Mouse (Mus musculus): ENCODE results near the gene Ica1l.
"Not testable (repeated sequence)": the region's sequence is repeated elsewhere in the genome, so short reads cannot be mapped to it uniquely, and the experiment has no call there.

Ica1l gene

GRCm38 (mm10) chr1:60042796-60043469, at the start of gene Ica1l:
TSS of gene Ica1l (minus strand) at chr1:60043184.
- peak; percentile 41 for DNase-seq (ENCODE audit: low spot score)

GRCm38 (mm10) chr1:60076411-60076810, 33.4 kb upstream of the Ica1l start:
- no peak for DNase-seq (ENCODE audit: low spot score)

GRCm38 (mm10) chr1:60075590-60075989, 32.6 kb upstream of the Ica1l start:
- DNase-seq (ENCODE audit: low spot score), result no peak

DNA sequence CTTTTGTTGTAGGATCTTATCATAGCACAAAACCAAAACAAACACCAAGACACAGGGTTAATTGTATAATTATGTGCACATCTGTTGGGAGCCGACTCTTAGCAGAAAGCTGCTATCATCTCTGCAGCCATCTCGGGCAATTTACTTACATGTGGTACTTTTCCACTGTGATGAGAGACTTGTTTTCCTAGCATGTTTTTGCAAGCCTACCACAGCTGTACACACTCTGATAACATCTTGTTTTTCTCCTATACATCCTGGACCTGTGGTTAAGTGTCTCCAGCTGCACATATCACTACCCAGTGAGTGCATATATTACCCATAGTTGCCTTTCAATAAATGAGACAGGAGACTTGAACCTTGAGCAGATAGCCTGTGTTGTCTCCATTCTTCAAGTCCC, 32.0 kb upstream of the Ica1l start:
- DNase-seq (ENCODE audit: low spot score), result no peak

GRCm38 (mm10) chr1:60070725-60071124, 27.7 kb upstream of the Ica1l start:
- DNase-seq (ENCODE audit: low spot score), result not testable (repeated sequence)

- DNase-seq (ENCODE audit: low spot score), result no peak
Observed at GRCm38 (mm10) chr1:60056310-60056709, 13.3 kb upstream of the Ica1l start.

DNA sequence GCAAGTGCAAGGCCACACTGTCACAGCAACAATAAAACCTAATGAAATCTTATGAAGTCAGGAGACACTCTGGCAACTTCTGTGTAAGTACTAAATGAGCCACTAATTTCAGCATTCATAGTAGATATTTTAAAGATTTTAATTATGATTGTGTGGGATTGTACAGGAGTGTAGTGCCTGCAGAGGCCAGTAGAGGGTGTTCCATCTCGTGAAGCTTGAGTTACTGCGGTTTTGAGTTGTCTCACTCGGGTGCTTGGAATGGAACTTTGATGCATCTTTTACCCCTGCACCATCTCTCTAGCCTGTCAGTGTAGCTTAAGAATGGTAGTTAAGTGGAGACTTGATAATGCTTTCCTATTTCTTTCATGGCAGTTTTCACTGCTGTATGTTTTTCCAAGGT, 11.7 kb upstream of the Ica1l start:
- no peak for DNase-seq (ENCODE audit: low spot score)

- DNase-seq (ENCODE audit: low spot score), result not testable (repeated sequence)
Observed at GRCm38 (mm10) chr1:60047481-60047880, 4.5 kb upstream of the Ica1l start.

- DNase-seq (ENCODE audit: low spot score), result no peak
Observed at GRCm38 (mm10) chr1:60044595-60044994, 1.6 kb upstream of the Ica1l start.

- DNase-seq (ENCODE audit: low spot score), result no peak
Observed at GRCm38 (mm10) chr1:60042398-60042795, 587 bp downstream of the Ica1l start.

- DNase-seq (ENCODE audit: low spot score), result no peak
Observed at GRCm38 (mm10) chr1:60035044-60035443, 7.9 kb downstream of the Ica1l start.

DNA sequence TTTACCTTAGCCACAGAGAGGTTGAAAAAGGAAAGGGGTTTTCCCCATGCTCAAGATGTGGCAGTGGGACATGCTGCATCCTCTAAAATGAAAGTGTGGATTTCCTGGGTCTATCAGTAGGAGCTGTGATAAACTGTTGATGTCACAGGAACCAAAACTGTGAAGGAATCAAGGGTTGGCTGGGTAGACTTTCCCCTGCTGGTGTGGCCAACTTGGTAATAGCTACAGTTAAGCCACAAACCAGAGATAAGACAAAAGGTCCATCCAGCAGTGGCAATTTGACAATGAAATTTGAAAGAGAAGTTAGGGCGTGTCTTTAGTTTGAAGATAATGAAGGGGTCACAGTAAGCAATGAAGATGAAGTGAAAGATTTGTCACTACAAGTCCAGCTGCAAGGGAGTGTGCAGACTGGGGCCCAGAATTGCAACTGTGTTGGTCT, 25.9 kb downstream of the Ica1l start:
- DNase-seq (ENCODE audit: low spot score), result no peak

- DNase-seq (ENCODE audit: low spot score), result no peak
Observed at GRCm38 (mm10) chr1:60016136-60016611, 26.8 kb downstream of the Ica1l start.

GRCm38 (mm10) chr1:60015511-60015910, 27.5 kb downstream of the Ica1l start:
- DNase-seq (ENCODE audit: low spot score), result no peak

DNA sequence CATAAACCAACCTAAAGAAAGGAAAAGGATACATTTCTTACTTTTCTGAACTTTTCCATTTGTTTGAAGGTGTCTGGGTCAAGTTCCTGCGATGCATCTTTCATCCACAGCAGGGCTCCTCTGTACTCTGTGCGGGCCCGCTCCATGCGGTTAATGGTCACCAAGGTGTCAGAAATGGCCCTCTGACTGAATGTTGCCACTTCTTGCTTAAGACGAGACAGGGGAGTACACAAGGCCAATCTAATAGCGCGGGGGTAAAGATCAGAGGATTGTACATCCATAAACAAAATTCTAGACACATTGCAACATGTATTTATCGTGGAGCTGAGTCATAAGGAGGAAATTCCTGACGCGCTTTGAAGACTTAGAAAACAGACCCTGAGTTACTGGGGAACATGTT, 29.2 kb downstream of the Ica1l start:
- DNase-seq (ENCODE audit: low spot score), result no peak

- no peak for DNase-seq (ENCODE audit: low spot score)
Observed at GRCm38 (mm10) chr1:60008743-60009142, 34.2 kb downstream of the Ica1l start.

GRCm38 (mm10) chr1:60007337-60007736, 35.6 kb downstream of the Ica1l start:
- DNase-seq (ENCODE audit: low spot score), result no peak

DNA sequence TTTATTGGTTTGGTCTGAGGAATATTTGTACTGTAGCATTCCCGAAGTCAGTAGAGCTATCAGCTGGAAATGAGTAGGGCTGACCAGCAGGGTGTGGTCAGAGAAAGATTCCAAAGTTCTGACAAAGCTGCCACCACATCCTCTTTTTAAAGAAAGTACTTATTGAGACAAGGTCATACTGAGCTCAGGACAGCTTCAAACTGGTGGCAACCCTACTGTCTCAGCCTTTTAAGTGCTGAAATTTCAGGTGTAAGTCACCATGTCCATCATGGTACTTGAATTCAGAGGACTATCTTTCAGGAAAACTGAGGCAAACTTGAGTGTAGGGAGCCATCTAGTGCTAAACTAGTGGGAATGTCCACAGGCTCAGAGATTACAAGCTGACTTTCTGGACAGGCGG, 42.7 kb downstream of the Ica1l start:
- DNase-seq (ENCODE audit: low spot score), result peak; percentile 12

- DNase-seq (ENCODE audit: low spot score), result no peak
Observed at GRCm38 (mm10) chr1:59997352-59997751, 45.6 kb downstream of the Ica1l start.

- no peak for DNase-seq (ENCODE audit: low spot score)
Observed at GRCm38 (mm10) chr1:59995646-59996045, 47.3 kb downstream of the Ica1l start.

GRCm38 (mm10) chr1:59987399-59988040, 55.5 kb downstream of the Ica1l start:
- no peak for DNase-seq (ENCODE audit: low spot score)

DNA sequence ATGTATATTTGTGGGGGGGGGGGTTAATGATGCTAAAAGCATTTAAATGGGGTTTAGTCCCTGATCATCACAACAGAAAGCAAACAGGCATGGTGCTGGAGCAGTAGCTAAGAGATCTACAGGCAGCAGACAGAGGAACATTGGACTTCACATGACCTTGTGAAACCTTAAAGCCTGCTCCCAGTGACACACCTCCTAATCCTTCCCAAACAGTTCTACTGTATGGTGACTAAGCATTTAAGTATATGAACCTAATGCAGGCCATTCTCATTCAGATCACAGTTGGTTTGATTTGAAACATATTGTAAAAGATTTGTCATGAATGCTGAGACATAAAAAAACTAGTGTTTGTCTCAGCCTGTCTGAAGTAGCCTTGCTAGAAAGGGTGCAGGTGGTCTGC, 56.4 kb downstream of the Ica1l start:
- DNase-seq (ENCODE audit: low spot score), result no peak

- DNase-seq (ENCODE audit: low spot score), result peak; percentile 7
Observed at GRCm38 (mm10) chr1:59967291-59967690, 75.7 kb downstream of the Ica1l start.

Data from ovary, postnatal 14 days (tissue).